Mouse (Mus musculus): ENCODE data around the gene Qrich2. TPM values are rescaled to one million over a fixed set of nuclear protein-coding genes. Genes with fewer than 3 reads are reported as not detected.

Qrich2 gene
- polyA plus RNA-seq (2015; fragmentation: Nextera tagmentation; extraction: Ambion mirVana): 0.08 TPM in 1 of 2 replicates, not detected in the other

DNA sequence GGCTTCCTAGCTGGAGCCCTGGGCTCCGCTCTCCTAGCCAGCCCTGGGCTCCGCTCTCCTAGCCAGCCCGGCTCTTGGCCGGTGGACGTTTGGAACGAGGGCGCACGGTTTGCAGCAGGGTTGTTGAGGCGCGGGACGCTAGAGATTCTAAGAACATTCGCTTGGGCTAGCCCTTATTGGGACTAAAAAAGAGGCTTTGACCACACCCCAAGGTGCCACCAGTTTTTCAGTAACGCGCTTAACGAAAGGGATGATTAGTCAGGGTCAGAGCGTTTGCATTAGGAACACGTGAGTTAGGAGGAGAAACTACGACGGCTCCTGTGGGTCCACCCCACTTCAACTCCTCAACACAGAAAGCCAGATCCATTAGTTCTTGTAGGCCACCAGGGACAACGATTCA, at the start of gene Qrich2:
Gene Qrich2, minus strand, starts transcription at position 101 of the 400 bp plus-strand sequence.
- no peak for ATAC-seq (ENCODE audit: borderline replicate concordance, extremely low read depth, low FRiP score, low TSS enrichment)
- Histone ChIP-seq H3K4me1 (0 out of 2 replicates have a peak, but pooled peaks cover 3% of the 10 kb centered on the region), H3K27me3 (no peaks in the 10 kb centered on the region; the same call in 1 of the 2 replicates), H3K9me3 (no peaks in the 10 kb centered on the region), H3K36me3 (peaks cover 18% of the 10 kb centered on the region), H3K4me3 (no peak within 1 kb of the TSS), H3K27ac (no peak within 1 kb of the TSS), H3K4me2 (no peak within 1 kb of the TSS), H3K9ac (no peak within 1 kb of the TSS)
- WGBS: 56% methylated on average over 20 of the region's 20 CpGs

DNA sequence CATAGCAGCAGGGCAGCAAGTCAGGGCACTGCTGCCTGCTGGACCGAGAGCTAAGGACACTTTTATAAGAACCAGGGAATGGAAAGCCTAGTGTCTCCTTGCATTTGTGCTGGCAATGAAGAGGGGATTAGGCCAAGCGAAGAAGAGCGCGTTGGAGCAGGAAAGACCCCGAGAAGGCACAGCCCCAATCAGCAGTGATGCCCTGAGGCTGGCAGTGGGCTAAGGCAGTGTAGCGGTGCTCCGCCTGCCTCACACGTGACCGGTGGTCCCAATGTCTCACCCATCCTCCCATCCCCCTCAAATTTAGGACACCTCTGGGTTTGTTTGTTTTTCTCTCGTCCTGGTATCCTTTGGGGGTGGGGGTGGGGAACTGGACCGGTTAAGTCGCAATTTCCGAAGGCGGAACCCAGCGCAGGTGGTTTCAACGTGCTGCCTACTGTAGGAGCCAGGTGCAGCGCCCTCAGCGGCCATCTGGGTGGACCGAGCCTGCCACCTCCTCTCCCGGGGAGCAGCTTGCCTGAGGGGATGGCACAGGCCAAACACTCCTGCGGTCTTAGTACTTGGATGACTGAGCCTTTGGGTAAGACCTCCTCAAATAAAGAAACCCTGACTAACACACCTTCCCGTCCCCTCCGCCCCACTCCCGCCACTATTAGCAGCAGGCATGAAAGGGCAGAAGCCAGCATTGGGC, 49.4 kb upstream of the Qrich2 start:
- H3K27ac ChIP-seq: no peak overlapping the region
- no peaks in the 10 kb centered on the region for H3K27me3 ChIP-seq
- peaks cover 11% of the 10 kb centered on the region; the same call in 1 of the 2 replicates for H3K4me1 ChIP-seq
- H3K4me2 ChIP-seq: 0 out of 2 replicates have a peak overlapping the region, but pooled peaks have one; percentile 3
- no peak overlapping the region for H3K9ac ChIP-seq
- no peak overlapping the region for H3K4me3 ChIP-seq
- H3K9me3 ChIP-seq: no peaks in the 10 kb centered on the region
- ATAC-seq (ENCODE audit: borderline replicate concordance, extremely low read depth, low FRiP score, low TSS enrichment): no peak
- WGBS: 20% methylated on average over 24 of the region's 24 CpGs
- no peaks in the 10 kb centered on the region for H3K36me3 ChIP-seq

DNA sequence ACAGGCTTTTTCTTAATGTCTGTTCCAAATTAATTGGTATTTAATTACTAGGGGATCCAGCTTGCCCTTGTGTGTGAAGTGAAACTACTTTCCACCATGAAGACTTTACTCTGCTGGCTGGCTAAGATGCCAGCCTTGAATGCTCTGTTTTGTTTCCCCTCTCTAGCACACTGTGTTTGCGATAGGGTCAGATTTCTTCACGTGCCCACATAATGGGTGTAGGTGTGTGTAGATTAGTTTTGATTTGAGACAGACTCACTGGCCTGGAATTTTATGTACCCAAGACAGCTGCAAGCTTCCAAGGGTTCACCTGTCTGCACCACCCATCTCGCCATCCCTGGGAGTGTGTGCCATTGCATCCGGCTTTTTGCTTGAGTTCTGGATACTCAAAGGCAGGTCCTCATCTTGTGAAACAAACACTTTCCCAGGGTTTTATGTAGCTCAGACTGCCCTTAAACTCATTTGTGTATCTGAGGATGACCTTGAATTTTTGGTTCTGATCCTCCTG, 47.5 kb upstream of the Qrich2 start:
- Histone ChIP-seq H3K4me1 (peaks cover 10% of the 10 kb centered on the region; the same call in 1 of the 2 replicates), H3K9me3 (no peaks in the 10 kb centered on the region), H3K36me3 (no peaks in the 10 kb centered on the region), H3K27ac (peak overlapping the region; percentile 36; the same call in 1 of the 2 replicates), H3K4me3 (no peak overlapping the region), H3K27me3 (no peaks in the 10 kb centered on the region), H3K9ac (no peak overlapping the region), H3K4me2 (no peak overlapping the region)
- 52% methylated on average over 4 of the region's 4 CpGs for WGBS
- ATAC-seq (ENCODE audit: borderline replicate concordance, extremely low read depth, low FRiP score, low TSS enrichment): no peak

DNA sequence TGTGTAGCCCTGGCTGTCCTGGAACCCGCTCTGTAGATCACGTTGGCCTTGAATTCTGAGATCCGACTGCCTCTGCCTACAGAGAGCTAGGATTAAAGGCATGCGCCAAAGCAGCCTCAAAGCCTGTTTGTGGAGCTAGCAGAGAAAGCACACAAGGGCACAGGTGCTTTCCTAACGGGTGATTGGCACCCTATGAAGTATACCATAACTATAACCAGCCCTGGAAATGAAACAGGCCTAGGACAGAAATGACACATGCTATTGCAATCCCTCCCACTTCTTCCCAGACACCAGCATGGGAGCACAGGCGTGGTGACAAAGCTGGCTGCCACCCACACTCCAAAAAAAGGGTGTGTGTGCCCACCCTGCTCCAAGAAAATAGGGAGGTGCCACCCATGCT, 46.9 kb upstream of the Qrich2 start:
- 71% methylated on average over 6 of the region's 6 CpGs for WGBS
- Histone ChIP-seq H3K4me2 (no peak overlapping the region), H3K4me1 (peaks cover 4% of the 10 kb centered on the region; the same call in 1 of the 2 replicates), H3K27me3 (no peaks in the 10 kb centered on the region), H3K9ac (no peak overlapping the region), H3K36me3 (no peaks in the 10 kb centered on the region), H3K4me3 (no peak overlapping the region), H3K9me3 (no peaks in the 10 kb centered on the region), H3K27ac (peak overlapping the region; percentile 7; the same call in 1 of the 2 replicates)
- ATAC-seq (ENCODE audit: borderline replicate concordance, extremely low read depth, low FRiP score, low TSS enrichment): no peak

DNA sequence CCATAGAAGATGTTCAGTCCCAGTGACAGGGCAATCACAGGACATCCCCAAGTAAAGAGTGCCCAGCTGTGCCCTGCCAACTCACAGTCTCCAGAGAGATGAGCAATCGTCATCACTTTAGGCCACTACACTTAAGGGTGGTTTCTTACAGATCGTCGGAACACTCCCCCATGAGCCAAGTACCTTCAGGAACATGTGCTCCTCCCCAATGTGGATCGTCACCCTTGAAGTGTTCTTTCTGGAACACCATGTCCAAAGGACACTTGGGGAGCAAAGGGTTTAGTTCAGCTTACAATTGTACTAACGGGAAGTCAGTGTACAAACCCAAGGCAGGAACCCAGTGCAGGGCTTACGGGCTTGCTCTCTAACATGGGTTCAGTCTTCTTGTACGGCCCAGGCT, 46.1 kb upstream of the Qrich2 start:
- no peaks in the 10 kb centered on the region for H3K27me3 ChIP-seq
- H3K9ac ChIP-seq: no peak overlapping the region
- no peaks in the 10 kb centered on the region for H3K36me3 ChIP-seq
- H3K9me3 ChIP-seq: no peaks in the 10 kb centered on the region
- 88% methylated on average over 7 of the region's 7 CpGs for WGBS
- H3K4me2 ChIP-seq: no peak overlapping the region
- H3K4me1 ChIP-seq: no peaks in the 10 kb centered on the region
- H3K4me3 ChIP-seq: no peak overlapping the region
- no peak overlapping the region for H3K27ac ChIP-seq
- no peak for ATAC-seq (ENCODE audit: borderline replicate concordance, extremely low read depth, low FRiP score, low TSS enrichment)

DNA sequence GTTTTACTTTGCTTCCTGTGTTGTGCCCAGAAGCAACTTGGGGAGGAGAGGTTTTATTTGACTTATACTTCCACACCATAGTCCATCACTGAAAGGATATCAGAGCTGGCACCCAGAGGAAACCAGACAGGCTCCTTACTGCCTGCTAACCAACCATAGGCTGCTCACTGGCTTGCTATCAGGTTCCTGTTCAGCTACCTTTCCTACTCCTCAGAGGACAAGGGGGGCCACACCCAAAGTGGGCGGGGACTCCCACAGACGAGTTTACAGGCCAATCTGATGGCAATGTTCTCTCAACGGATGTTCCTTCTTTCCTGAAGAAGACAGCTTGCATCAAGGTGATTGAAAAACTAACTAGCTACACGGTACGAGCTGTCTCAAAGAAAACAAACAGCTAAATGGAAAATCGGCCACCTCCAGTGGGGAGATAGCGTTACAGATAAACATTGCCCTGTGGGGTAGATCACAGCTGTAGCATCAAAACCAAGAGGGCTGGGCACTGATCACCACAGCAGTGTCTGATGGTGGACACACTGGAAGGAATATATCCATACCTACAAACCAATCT, 45.3 kb upstream of the Qrich2 start:
- 37% methylated on average over 7 of the region's 7 CpGs for WGBS
- H3K27ac ChIP-seq: no peak overlapping the region
- no peak for ATAC-seq (ENCODE audit: borderline replicate concordance, extremely low read depth, low FRiP score, low TSS enrichment)
- H3K36me3 ChIP-seq: no peaks in the 10 kb centered on the region
- H3K4me1 ChIP-seq: no peaks in the 10 kb centered on the region
- no peaks in the 10 kb centered on the region for H3K27me3 ChIP-seq
- no peak overlapping the region for H3K4me2 ChIP-seq
- no peak overlapping the region for H3K4me3 ChIP-seq
- no peaks in the 10 kb centered on the region for H3K9me3 ChIP-seq
- no peak overlapping the region for H3K9ac ChIP-seq

DNA sequence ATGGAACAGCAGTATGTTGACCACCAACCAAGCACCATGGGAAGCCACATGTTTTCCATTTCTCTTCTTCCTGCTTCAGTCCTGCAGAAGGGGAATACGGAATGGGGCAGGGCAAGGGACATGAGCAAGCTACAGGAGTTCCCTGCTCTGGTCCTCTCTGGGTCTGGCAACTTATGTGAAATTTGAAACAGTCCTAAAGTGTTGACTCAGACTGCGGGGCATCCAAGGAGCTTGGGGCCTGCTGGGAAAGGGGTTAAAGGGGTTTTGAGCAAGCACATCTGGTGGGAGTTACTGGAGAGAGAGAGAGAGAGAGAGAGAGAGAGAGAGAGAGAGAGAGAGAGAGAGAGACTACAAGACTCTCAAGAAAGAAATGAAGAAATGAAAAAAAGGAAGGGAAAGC, 42.6 kb upstream of the Qrich2 start:
- 34% methylated on average over 2 of the region's 2 CpGs for WGBS
- Histone ChIP-seq H3K9ac (no peak overlapping the region), H3K4me3 (no peak overlapping the region), H3K36me3 (no peaks in the 10 kb centered on the region), H3K27ac (no peak overlapping the region), H3K27me3 (no peaks in the 10 kb centered on the region), H3K4me1 (no peaks in the 10 kb centered on the region), H3K4me2 (no peak overlapping the region), H3K9me3 (no peaks in the 10 kb centered on the region)
- no peak for ATAC-seq (ENCODE audit: borderline replicate concordance, extremely low read depth, low FRiP score, low TSS enrichment)

DNA sequence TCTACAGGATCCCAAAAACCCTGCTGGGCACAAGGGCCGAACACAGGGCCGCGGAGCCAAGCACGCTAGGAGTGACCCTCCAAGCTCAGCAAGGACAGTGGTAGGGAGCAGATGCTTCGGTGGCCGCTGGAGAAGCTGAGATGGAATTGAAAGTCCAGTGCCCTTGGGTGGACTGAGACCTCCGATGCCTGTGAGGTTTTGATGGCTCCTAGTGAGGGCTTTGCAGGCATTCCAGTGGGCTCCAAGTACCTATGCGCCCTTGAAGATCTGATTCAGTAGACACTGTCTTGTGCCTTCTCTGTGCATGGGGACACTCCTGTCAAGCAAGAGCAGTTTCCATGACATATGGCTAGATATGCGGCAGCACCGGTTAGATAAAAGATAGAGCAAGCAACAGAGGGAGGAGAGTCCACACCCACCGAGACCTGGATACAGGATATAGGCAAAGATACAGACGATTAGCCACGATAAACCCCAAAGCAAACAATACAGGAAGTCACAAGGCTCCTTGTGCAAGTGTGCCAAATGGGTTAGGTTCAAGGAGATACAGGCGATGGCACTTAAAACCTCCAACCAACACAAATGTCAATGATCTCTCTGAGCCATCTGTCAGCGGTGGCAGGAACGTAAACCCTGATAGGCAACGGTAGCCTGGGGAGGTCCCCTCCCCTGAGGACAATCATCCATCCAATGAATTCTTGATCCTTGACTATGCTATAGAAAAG, 40.3 kb upstream of the Qrich2 start:
- Histone ChIP-seq H3K9me3 (no peaks in the 10 kb centered on the region), H3K4me1 (0 out of 2 replicates have a peak, but pooled peaks cover under 1% of the 10 kb centered on the region), H3K9ac (no peak overlapping the region), H3K27me3 (no peaks in the 10 kb centered on the region), H3K4me3 (no peak overlapping the region), H3K4me2 (no peak overlapping the region), H3K27ac (no peak overlapping the region), H3K36me3 (no peaks in the 10 kb centered on the region)
- 69% methylated on average over 17 of the region's 17 CpGs for WGBS
- ATAC-seq (ENCODE audit: borderline replicate concordance, extremely low read depth, low FRiP score, low TSS enrichment): no peak

DNA sequence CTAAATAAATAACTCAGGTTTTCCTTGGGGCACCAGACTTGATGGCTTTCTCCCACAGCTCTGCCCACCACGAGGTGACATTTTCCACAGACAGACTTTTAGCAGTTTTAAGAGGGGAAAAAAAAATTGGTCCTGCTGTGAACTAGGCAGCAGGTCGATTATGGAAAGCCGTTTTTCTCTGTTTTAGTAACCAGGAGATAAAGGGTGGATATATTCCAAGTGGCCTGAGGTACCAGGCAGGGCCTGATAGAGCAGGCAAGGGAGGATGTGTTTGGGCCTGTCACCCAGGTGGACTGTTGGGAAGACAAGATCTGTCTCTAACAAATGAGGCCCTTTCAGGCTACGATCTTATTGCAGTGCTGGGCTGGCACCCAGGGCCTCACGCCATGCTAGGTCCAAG, 39.5 kb upstream of the Qrich2 start:
- Histone ChIP-seq H3K4me1 (peaks cover 4% of the 10 kb centered on the region; the same call in 1 of the 2 replicates), H3K4me3 (no peak overlapping the region), H3K4me2 (no peak overlapping the region), H3K27ac (no peak overlapping the region), H3K9me3 (no peaks in the 10 kb centered on the region), H3K27me3 (no peaks in the 10 kb centered on the region), H3K36me3 (no peaks in the 10 kb centered on the region), H3K9ac (no peak overlapping the region)
- 66% methylated on average over 5 of the region's 5 CpGs for WGBS
- no peak for ATAC-seq (ENCODE audit: borderline replicate concordance, extremely low read depth, low FRiP score, low TSS enrichment)

DNA sequence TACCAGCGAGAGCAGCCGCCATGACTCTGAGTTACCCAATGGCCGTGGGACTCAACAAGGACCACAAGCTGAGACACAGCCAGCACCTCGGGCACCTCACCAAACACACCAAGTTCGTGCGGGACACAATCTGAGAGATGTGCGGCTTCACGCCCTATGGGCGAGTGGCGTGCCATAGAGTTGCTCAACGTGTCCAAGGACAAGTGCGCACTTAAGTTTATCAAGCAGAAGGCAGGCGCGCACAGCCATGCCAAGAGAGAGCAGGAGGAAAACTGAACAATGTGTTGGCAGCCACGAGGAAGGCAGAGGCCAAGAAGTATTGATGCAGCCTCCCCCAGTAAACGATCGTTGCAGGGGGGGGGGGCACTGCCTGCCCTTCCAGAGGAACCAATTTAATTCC, 38.5 kb upstream of the Qrich2 start:
- 83% methylated on average over 17 of the region's 17 CpGs for WGBS
- Histone ChIP-seq H3K27ac (no peak overlapping the region), H3K4me3 (no peak overlapping the region), H3K9me3 (no peaks in the 10 kb centered on the region), H3K36me3 (no peaks in the 10 kb centered on the region), H3K9ac (no peak overlapping the region), H3K4me1 (peaks cover 4% of the 10 kb centered on the region; the same call in 1 of the 2 replicates), H3K4me2 (no peak overlapping the region), H3K27me3 (no peaks in the 10 kb centered on the region)
- no peak for ATAC-seq (ENCODE audit: borderline replicate concordance, extremely low read depth, low FRiP score, low TSS enrichment)

DNA sequence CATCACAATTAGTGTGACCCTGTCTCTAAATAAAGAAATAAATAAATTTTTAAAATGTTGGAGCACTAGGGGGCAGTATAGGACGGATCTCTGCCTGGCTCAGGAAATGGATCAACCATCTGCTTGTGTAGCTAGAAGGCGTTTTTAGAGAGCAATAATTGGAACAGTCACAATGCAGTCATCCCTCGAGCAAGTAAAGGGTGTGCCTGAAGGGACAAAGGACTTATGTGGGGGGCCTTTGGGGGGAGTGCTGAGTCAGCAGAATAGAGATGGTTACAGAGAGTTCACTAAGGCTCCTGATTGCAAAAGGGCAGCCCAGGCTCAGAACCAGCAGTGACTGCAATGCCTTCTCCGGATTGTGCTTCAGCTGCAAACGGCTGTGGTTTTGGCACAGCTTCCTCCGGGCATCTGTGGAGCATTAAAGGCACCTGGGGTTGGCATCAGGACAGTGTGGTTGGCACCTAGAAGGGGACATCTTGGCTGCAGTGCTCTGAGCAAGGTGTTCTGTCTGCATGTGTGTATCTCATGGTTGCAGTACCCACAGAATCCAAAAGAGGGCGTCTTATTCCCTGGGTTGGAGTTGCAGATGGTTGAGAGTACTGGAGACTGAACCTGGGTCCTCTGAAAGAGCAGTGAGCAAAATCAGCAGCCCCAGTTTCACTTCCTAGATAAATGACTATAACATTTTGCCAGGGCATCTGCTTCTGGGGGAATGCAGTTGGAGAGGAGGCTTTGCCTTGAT, 35.1 kb upstream of the Qrich2 start:
- Histone ChIP-seq H3K4me2 (no peak overlapping the region), H3K9me3 (no peaks in the 10 kb centered on the region), H3K27me3 (no peaks in the 10 kb centered on the region), H3K27ac (no peak overlapping the region), H3K9ac (no peak overlapping the region), H3K36me3 (no peaks in the 10 kb centered on the region), H3K4me1 (peaks cover 11% of the 10 kb centered on the region; the same call in 1 of the 2 replicates), H3K4me3 (no peak overlapping the region)
- WGBS: 21% methylated on average over 7 of the region's 7 CpGs
- ATAC-seq (ENCODE audit: borderline replicate concordance, extremely low read depth, low FRiP score, low TSS enrichment): peak; percentile 56; the same call in 1 of the 2 replicates

Measured in lung, embryonic 15.5 days (tissue).